Mouse (Mus musculus) liver, embryonic 11.5 days (tissue): ENCODE measurements around the gene Dusp2. TPM values are rescaled to one million over a fixed set of nuclear protein-coding genes. Genes with fewer than 3 reads are reported as not detected.
A peak's percentile ranks its signal among the peaks of the same experiment; 100 is the strongest.

ENCODE experiments used
- ATAC-seq: fragments of 200-750 bp; cut with Nextera tagmentation; replicated peaks from 2 replicates; pipeline ENCODE4 v1.8.0; 2017; ENCODE audit warnings: moderate number of reproducible peaks, mild to moderate bottlenecking, moderate TSS enrichment, moderate library complexity; ENCODE audit not compliant: low FRiP score
- DNase-seq: peaks from one replicate; pipeline ENCODE4 v3.0.0-alpha.2; 2017; ENCODE audit warnings: low spot score
- H3K27ac ChIP-seq: fragments of 300-500 bp; sonication (generic); 2 replicates; pipeline ENCODE4 v1.5.1; 2014; ENCODE audit warnings: mild to moderate bottlenecking, low read depth, low read length, control low read depth
- H3K27me3 ChIP-seq: fragments of 300-500 bp; sonication (generic); replicated peaks from 2 replicates; pipeline ENCODE4 v1.6.1; 2014; ENCODE audit warnings: low read length, mixed read lengths; ENCODE audit not compliant: control insufficient read depth, insufficient read depth
- H3K36me3 ChIP-seq: fragments of 300-500 bp; sonication (generic); 2 replicates; pipeline ENCODE4 v1.6.1; 2014; ENCODE audit warnings: mild to moderate bottlenecking, low read length, moderate library complexity, mixed read lengths; ENCODE audit not compliant: control insufficient read depth, insufficient read depth
- H3K4me1 ChIP-seq: fragments of 300-500 bp; sonication (generic); replicated peaks from 2 replicates; pipeline ENCODE4 v1.6.1; 2014; ENCODE audit warnings: low read length, mixed read lengths; ENCODE audit not compliant: control insufficient read depth, insufficient read depth
- H3K4me2 ChIP-seq: fragments of 300-500 bp; sonication (generic); 2 replicates; pipeline ENCODE4 v1.6.1; 2014; ENCODE audit warnings: mild to moderate bottlenecking, control low read depth, moderate library complexity
- H3K4me3 ChIP-seq: fragments of 300-500 bp; sonication (generic); 2 replicates; pipeline ENCODE4 v1.5.1; 2014; ENCODE audit warnings: low read depth, low read length, control low read depth
- H3K9ac ChIP-seq: fragments of 300-500 bp; sonication (generic); 2 replicates; pipeline ENCODE4 v1.6.1; 2014; ENCODE audit warnings: low read depth, low read length, control low read depth
- H3K9me3 ChIP-seq: fragments of 300-500 bp; sonication (generic); 2 replicates; pipeline ENCODE4 v1.6.1; 2016; ENCODE audit warnings: low read length, inconsistent platforms, mixed read lengths; ENCODE audit not compliant: control insufficient read depth
- WGBS: fragments of 180-500 bp; shearing (Covaris S2); extraction: QIAGEN DNeasy Blood & Tissue Kit; methylation state at CpG from one replicate; pipeline ENCODE4 v1.1.7; 2014; 5-methylcytosine and 5-hydroxymethylcytosine counted together
- polyA plus RNA-seq: library from polyadenylated mRNA; unstranded; fragments of >200 nt; fragmentation: Nextera tagmentation; extraction: Ambion mirVana; gene quantifications from 2 replicates; pipeline ENCODE4 v1.2.1, GENCODE M21; 2014

Gene Dusp2
- polyA plus RNA-seq, 1 experiment from 2014 or later, result 8.8 TPM

- H3K27ac ChIP-seq, result no peak overlapping the region
- H3K4me2 ChIP-seq, result no peak overlapping the region
- H3K4me3 ChIP-seq, result no peak overlapping the region
- H3K4me1 ChIP-seq, result peaks cover 4% of the 10 kb centered on the region
- H3K9me3 ChIP-seq, result no peaks in the 10 kb centered on the region
- H3K27me3 ChIP-seq, result no peaks in the 10 kb centered on the region
- 91% methylated on average over 1 of the region's 1 CpGs for WGBS
- no peaks in the 10 kb centered on the region for H3K36me3 ChIP-seq
- no peak for DNase-seq
- ATAC-seq, result no peak
- no peak overlapping the region for H3K9ac ChIP-seq
Measured at GRCm38 (mm10) chr2:127315155-127315470, 20.8 kb upstream of the Dusp2 start.

- DNase-seq (no peak), ATAC-seq (no peak)
- no peaks in the 10 kb centered on the region for H3K9me3 ChIP-seq
- 76% methylated on average over 5 of the region's 5 CpGs for WGBS
- no peak overlapping the region for H3K4me3 ChIP-seq
- no peak overlapping the region for H3K9ac ChIP-seq
- H3K27ac ChIP-seq, result no peak overlapping the region
- peaks cover 4% of the 10 kb centered on the region for H3K4me1 ChIP-seq
- no peaks in the 10 kb centered on the region for H3K36me3 ChIP-seq
- no peaks in the 10 kb centered on the region for H3K27me3 ChIP-seq
- H3K4me2 ChIP-seq, result no peak overlapping the region
Measured at GRCm38 (mm10) chr2:127316431-127316830, 19.5 kb upstream of the Dusp2 start.

- no peak overlapping the region for H3K4me2 ChIP-seq
- peaks cover 4% of the 10 kb centered on the region for H3K4me1 ChIP-seq
- H3K4me3 ChIP-seq, result no peak overlapping the region
- H3K27ac ChIP-seq, result no peak overlapping the region
- ATAC-seq (no peak), DNase-seq (no peak)
- H3K9ac ChIP-seq, result no peak overlapping the region
- H3K36me3 ChIP-seq, result no peaks in the 10 kb centered on the region
- no peaks in the 10 kb centered on the region for H3K27me3 ChIP-seq
- 69% methylated on average over 4 of the region's 4 CpGs for WGBS
- no peaks in the 10 kb centered on the region for H3K9me3 ChIP-seq
Measured at GRCm38 (mm10) chr2:127318136-127318535, 17.8 kb upstream of the Dusp2 start.

- Histone ChIP-seq H3K9ac (no peak overlapping the region), H3K4me3 (no peak overlapping the region), H3K27me3 (no peaks in the 10 kb centered on the region), H3K27ac (no peak overlapping the region), H3K4me1 (peaks cover 4% of the 10 kb centered on the region), H3K36me3 (no peaks in the 10 kb centered on the region), H3K4me2 (no peak overlapping the region), H3K9me3 (no peaks in the 10 kb centered on the region)
- no peak for DNase-seq
- ATAC-seq, result no peak
- 46% methylated on average over 4 of the region's 4 CpGs for WGBS
Measured at GRCm38 (mm10) chr2:127319071-127319470, 16.9 kb upstream of the Dusp2 start.

- ATAC-seq (no peak), DNase-seq (peak; percentile 27)
- Histone ChIP-seq H3K27ac (no peak overlapping the region), H3K4me3 (no peak overlapping the region), H3K27me3 (no peaks in the 10 kb centered on the region), H3K9me3 (no peaks in the 10 kb centered on the region), H3K36me3 (no peaks in the 10 kb centered on the region), H3K9ac (no peak overlapping the region), H3K4me1 (no peaks in the 10 kb centered on the region), H3K4me2 (no peak overlapping the region)
- 64% methylated on average over 6 of the region's 6 CpGs for WGBS
Measured at GRCm38 (mm10) chr2:127322671-127323285, 13.2 kb upstream of the Dusp2 start.

GRCm38 (mm10) chr2:127323667-127324066 is 12.3 kb upstream of the Dusp2 start:
- ATAC-seq, result no peak
- H3K4me3 ChIP-seq, result no peak overlapping the region
- H3K4me1 ChIP-seq, result peaks cover 6% of the 10 kb centered on the region
- no peaks in the 10 kb centered on the region for H3K36me3 ChIP-seq
- no peak overlapping the region for H3K4me2 ChIP-seq
- H3K9me3 ChIP-seq, result no peaks in the 10 kb centered on the region
- DNase-seq, result peak; percentile 27
- WGBS, result 68% methylated on average over 1 of the region's 1 CpGs
- H3K27ac ChIP-seq, result no peak overlapping the region
- H3K9ac ChIP-seq, result no peak overlapping the region
- no peaks in the 10 kb centered on the region for H3K27me3 ChIP-seq

GRCm38 (mm10) chr2:127324456-127324855 is 11.5 kb upstream of the Dusp2 start:
- Histone ChIP-seq H3K27ac (no peak overlapping the region), H3K4me1 (peaks cover 13% of the 10 kb centered on the region), H3K9ac (no peak overlapping the region), H3K9me3 (no peaks in the 10 kb centered on the region), H3K4me3 (no peak overlapping the region), H3K27me3 (no peaks in the 10 kb centered on the region), H3K36me3 (no peaks in the 10 kb centered on the region), H3K4me2 (no peak overlapping the region)
- peak; percentile 30 for DNase-seq
- 50% methylated on average over 7 of the region's 7 CpGs for WGBS
- no peak for ATAC-seq

- Histone ChIP-seq H3K4me1 (peaks cover 15% of the 10 kb centered on the region), H3K36me3 (no peaks in the 10 kb centered on the region), H3K27ac (no peak overlapping the region), H3K9ac (no peak overlapping the region), H3K9me3 (no peaks in the 10 kb centered on the region), H3K27me3 (no peaks in the 10 kb centered on the region; the same call in 1 of the 2 replicates), H3K4me2 (peak overlapping the region; percentile 5; the same call in 1 of the 2 replicates), H3K4me3 (no peak overlapping the region)
- WGBS, result 39% methylated on average over 12 of the region's 12 CpGs
- DNase-seq (no peak), ATAC-seq (peak; percentile 70)
Measured at GRCm38 (mm10) chr2:127328090-127328851, 7.7 kb upstream of the Dusp2 start.
